Mouse (Mus musculus) heart, postnatal 14 days (tissue): ENCODE data around the gene Lgr6. TPM values are rescaled to one million over a fixed set of nuclear protein-coding genes. Genes with fewer than 3 reads are reported as not detected.

Experiments used
- DNase-seq, 2 experiments: peaks; one replicate each; pipeline ENCODE4 v3.0.0; 2021 to 2022
- intact Hi-C: fragments of 180-260 bp; cut with DNase I; formaldehyde crosslinking; loops from one replicate; pipeline ENCODE4 v1.15.1; 2025
- total RNA-seq, 2 experiments: library from RNA; stranded (reverse); gene quantifications; 2 replicates each; pipeline ENCODE4 v1.2.3; 2021

The Lgr6 gene
- total RNA-seq, 2 experiments from 2014 or later: 14.5 to 15.5 TPM

DNA sequence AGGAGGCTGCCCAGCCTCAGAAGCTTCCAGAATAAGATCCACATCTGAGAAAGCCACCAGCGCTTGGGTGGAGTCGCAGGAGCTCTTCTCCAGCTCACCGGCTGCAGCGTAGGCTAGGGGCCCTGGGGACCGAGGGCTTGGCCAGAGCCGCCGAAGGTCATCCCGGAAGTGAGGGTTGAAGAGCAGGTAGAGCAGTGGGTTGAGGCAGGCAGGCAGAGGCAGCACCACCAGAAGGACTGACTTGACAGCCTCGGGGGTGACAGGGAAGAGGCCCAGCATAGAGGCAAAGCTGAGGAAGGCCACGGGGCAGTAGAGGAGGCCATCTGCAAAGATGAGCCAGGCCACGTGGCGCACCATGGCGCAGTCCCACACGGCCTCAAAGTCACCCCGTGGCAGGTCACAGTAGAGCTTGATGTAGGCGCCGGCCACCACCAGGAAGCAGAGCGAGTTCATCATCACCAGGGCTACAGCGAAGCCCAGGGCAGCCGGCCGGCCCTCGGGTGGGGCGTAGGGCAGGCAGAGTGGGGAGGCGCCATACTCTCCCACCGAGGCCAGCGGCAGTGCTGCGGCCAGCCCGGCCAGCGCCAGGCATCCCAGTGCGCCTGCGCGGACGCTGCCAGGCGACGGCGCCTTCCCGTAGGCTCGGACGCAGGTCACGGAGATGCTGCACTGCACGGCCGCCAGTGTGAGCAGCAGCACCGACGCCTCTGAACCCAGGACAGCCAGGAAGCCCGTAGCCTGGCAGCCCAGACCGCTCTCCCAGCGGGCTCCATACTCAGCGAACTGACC is 117.7 kb downstream of the Lgr6 start:
- intact Hi-C loops: loop anchor here (10.0 kb wide), 1 partner anchor 377 kb away; no protein-coding TSS in a partner anchor
- peak; percentile 73 to 74 for DNase-seq

- intact Hi-C loops: no loop called here
- DNase-seq: no peak
These were observed 132.2 kb downstream of the Lgr6 start for GRCm38 (mm10) chr1:134972920-134973319.

DNA sequence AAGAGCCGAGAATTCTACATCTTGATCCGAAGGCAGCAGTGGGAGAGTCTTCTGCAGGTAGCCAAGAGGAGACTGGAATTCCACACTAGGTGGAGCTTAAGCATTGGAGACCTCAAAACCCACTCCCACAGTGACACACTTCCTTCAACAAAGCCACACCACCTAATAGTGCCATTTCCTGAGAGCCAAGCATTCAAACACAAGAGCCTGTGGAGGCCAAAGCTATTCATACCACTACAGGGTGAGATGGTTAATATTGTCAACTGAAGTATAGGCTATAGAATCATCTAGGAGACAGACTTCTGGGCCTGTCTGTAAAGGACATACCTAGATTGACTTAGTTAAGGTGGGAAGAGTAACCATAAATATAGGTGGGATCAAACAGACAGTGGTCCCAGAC is 139.6 kb downstream of the Lgr6 start:
- intact Hi-C loops: loop anchor here (10.0 kb wide), 2 partner anchors 241 to 319 kb away; partner anchors contain the start of gene Rnpep
- DNase-seq: no peak

GRCm38 (mm10) chr1:134962821-134963220 is 142.3 kb downstream of the Lgr6 start:
- intact Hi-C loops: loop anchor here (10.0 kb wide), 2 partner anchors 238 to 322 kb away; partner anchors contain the start of gene Rnpep
- no peak for DNase-seq

DNA sequence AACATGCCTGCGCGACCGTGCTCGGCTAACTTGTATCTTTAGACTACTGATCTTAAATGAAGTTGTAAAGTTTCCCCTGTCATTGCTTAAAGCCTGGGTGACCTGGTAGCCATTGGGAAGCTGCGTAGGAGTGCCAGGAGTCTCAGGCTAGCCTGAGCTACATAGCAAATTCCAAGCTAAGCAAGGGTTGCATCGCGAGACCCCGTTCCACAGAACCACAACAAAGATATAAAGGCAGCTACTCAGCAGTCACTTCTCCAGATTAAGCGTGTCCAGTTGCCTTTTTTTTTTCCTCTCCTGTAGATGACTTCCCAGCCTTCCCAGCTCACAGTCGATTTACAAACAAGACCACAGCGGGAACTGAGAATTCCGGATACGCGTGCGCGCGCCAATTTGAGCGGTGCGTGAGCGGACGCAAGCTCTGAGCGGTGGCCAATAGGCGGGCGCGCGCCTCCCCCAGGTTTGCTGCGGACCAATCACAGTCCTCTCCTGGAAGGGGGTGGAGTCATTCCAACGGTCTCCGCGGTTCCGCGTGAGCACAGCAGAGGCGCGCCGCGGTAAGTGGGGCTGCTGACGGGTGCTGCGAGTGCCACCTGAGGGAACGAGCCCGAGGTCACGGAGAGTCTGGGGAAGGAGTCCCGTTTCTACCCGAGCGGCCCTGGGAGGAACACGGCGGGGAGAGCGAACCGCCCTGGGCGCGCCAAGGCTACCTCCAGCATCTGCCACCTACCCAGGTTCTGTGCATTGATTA is 142.8 kb downstream of the Lgr6 start, which contains the start of gene Ube2t:
Gene Ube2t (plus strand): TSS at position 513 of the 751 bp plus-strand sequence.
- intact Hi-C loops: loop anchor here (10.0 kb wide), 2 partner anchors 237 to 323 kb away; partner anchors contain the start of gene Rnpep
- DNase-seq: peak; percentile 93 to 95

- no peak for DNase-seq
- intact Hi-C loops: loop anchor here (10.0 kb wide), 2 partner anchors 236 to 324 kb away; partner anchors contain the start of gene Rnpep
These were observed 144.4 kb downstream of the Lgr6 start for GRCm38 (mm10) chr1:134960634-134961033.

DNA sequence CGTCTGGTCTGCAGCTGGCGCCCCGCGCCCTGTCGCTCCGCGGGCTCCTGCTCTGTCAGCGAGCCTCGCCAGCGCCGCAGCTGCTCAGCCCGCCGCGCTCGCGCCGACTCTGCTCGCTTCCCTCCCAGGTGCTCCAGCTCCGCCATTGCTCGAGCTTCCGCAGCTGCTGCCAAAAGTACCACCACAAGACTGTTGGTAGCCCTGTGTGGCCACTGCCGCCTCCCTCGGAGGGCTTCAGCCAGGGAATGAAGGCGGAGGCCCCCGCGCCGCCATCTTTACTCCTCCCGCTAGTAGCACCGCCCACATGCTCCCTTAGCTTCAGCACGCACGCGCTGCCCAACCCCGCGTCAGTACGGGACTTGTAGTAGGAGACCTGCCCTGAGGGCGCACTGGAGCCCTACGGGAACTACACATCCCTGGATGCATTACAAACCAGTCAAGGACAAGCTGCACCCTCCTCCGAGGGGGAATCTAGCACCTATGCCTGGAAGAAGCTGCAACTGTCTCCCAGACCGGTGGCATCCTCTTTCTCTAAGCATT is 149.4 kb downstream of the Lgr6 start, which contains the start of gene Ppp1r12b:
Gene Ppp1r12b (minus strand): TSS at position 306 of the 540 bp plus-strand sequence.
- peak; percentile 93 to 95 for DNase-seq
- intact Hi-C loops: no loop called here

GRCm38 (mm10) chr1:134955050-134955636 is 149.9 kb downstream of the Lgr6 start:
- intact Hi-C loops: no loop called here
- DNase-seq: no peak

GRCm38 (mm10) chr1:134949946-134950345 is 155.1 kb downstream of the Lgr6 start:
- intact Hi-C loops: no loop called here
- peak in 1 of 2 experiments; percentile 23 for DNase-seq

GRCm38 (mm10) chr1:134947590-134947989 is 157.5 kb downstream of the Lgr6 start:
- no peak for DNase-seq
- intact Hi-C loops: no loop called here

- no peak for DNase-seq
- intact Hi-C loops: no loop called here
These were observed 162.2 kb downstream of the Lgr6 start for GRCm38 (mm10) chr1:134942898-134943297.

DNA sequence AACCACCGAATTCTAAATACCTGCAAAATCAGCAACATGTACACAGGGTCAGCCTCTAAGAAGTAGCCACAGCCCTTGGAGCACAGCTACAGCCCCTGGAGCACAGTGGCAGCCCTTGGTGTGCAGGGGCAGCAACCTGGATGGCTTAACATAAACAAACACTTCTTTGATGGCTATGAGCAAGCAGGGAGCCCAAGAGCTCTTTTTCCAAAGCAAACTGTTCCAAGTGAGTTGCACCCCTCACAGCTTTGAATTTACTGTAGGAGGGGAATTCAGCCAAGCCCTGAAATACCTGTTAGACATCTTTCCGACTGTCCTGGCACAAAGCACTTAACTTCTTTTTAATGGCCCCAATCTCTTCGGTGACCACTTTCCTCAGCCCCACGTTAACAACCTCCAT is 164.2 kb downstream of the Lgr6 start:
- intact Hi-C loops: no loop called here
- no peak for DNase-seq

DNA sequence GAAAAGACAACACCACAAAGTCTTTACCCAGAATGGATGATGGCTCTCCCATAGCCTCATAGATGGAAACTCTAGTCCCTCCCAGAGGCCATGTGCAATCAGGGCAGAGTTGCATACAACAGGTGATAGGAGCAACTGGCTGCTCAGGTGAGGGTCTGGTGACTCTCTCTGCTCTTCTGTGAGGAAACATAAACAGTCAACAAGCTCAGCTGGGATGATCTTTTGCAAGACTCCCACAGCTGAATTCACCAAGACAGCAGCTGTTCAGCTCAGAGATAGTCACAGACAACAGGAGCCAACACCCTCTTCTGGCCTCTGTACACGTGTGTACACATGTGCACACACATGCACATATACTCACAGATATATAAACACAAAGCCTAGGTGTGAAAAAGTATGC is 166.8 kb downstream of the Lgr6 start:
- intact Hi-C loops: loop anchor here (5.0 kb wide), 1 partner anchor 41 kb away; no protein-coding TSS in a partner anchor
- no peak for DNase-seq

DNA sequence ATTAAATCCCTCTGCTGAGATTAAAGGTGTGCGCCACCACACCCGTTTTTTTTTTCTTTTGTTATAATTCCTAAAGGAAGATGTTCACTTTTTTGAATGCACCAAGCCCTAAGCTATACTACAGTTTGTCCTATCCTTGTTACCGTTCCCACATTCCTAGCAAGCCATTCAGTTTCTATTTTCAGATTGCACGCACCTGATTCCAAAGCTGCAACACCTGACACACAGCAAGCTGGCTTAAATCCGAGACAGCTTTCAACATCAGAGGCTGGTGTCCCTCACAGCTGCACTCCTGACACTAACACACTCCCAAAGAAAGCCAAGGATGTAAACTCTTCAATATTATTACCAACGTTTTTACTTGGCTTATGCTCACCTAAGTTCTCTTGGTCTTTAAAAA is 168.7 kb downstream of the Lgr6 start:
- intact Hi-C loops: loop anchor here (5.0 kb wide), 1 partner anchor 39 kb away; no protein-coding TSS in a partner anchor
- DNase-seq: peak in 1 of 2 experiments; percentile 35

Other genes starting within 250 kb of the Lgr6 start
- 100 to 1,000 TPM; 140 to 142 TPM for gene Ppp1r12b, start 149.3 kb downstream of the Lgr6 start, total RNA-seq
- 1 to 10 TPM; 6.0 to 6.3 TPM for gene Ube2t, start 142.7 kb downstream of the Lgr6 start, total RNA-seq
- gene Ptpn7, start 27.4 kb upstream of the Lgr6 start, total RNA-seq: 1 to 10 TPM in 1 of 2 experiments, under 1 TPM in 1; 0.72 to 3.3 TPM
- gene Arl8a, start 41.5 kb upstream of the Lgr6 start, total RNA-seq: 10 to 100 TPM; 25.7 to 28.0 TPM
- gene Gpr37l1, start 62.4 kb upstream of the Lgr6 start, total RNA-seq: under 1 TPM; 0.32 to 0.48 TPM
- under 1 TPM in 1 of 2 experiments, not detected in 1; 0.26 TPM for gene Elf3, start 153.3 kb upstream of the Lgr6 start, total RNA-seq
- 10 to 100 TPM; 22.0 to 23.0 TPM for gene Rnpep, start 178.8 kb upstream of the Lgr6 start, total RNA-seq
- gene Timm17a, start 208.5 kb upstream of the Lgr6 start, total RNA-seq: 100 to 1,000 TPM; 359 to 389 TPM
- gene Lmod1, start 219.5 kb upstream of the Lgr6 start, total RNA-seq: 1 to 10 TPM; 1.9 to 3.0 TPM